Mouse (Mus musculus) stomach, embryonic 14.5 days (tissue): ENCODE data around the gene Lzts2. TPM values are rescaled to one million over a fixed set of nuclear protein-coding genes. Genes with fewer than 3 reads are reported as not detected.

ENCODE experiments used
- ATAC-seq: fragments of 200-750 bp; cut with Nextera tagmentation; 2 replicates; pipeline ENCODE4 v1.8.0; 2017; ENCODE audit warnings: low read depth, moderate TSS enrichment; ENCODE audit not compliant: insufficient number of reproducible peaks, insufficient read depth, low FRiP score
- H3K27ac ChIP-seq: fragments of 300-500 bp; sonication (generic); 2 replicates; pipeline ENCODE4 v1.5.1; 2014; ENCODE audit warnings: mild to moderate bottlenecking, low read length, moderate library complexity, mixed read lengths
- H3K27me3 ChIP-seq: fragments of 300-500 bp; sonication (generic); 2 replicates; pipeline ENCODE4 v1.6.1; 2014; ENCODE audit warnings: low read length, control low read depth, mixed read lengths; ENCODE audit not compliant: control insufficient read depth, insufficient read depth
- H3K36me3 ChIP-seq: fragments of 300-500 bp; sonication (generic); 2 replicates; pipeline ENCODE4 v1.6.1; 2014; ENCODE audit warnings: mild to moderate bottlenecking, control low read depth, low read length, moderate library complexity, mixed read lengths; ENCODE audit not compliant: control insufficient read depth, insufficient read depth
- H3K4me1 ChIP-seq: fragments of 300-500 bp; sonication (generic); 2 replicates; pipeline ENCODE4 v1.6.1; 2014; ENCODE audit warnings: low read length, control low read depth, mixed read lengths; ENCODE audit not compliant: control insufficient read depth, insufficient read depth
- H3K4me2 ChIP-seq: fragments of 300-500 bp; sonication (generic); replicated peaks from 2 replicates; pipeline ENCODE4 v1.6.1; 2014; ENCODE audit warnings: low read depth, low read length, control low read depth
- H3K4me3 ChIP-seq: fragments of 300-500 bp; sonication (generic); 2 replicates; pipeline ENCODE4 v1.5.1; 2014; ENCODE audit warnings: low read depth, low read length, control low read depth
- H3K9ac ChIP-seq: fragments of 300-500 bp; sonication (generic); replicated peaks from 2 replicates; pipeline ENCODE4 v1.6.1; 2014; ENCODE audit warnings: low read depth, mild to moderate bottlenecking, control low read depth, low read length, moderate library complexity, mixed read lengths
- H3K9me3 ChIP-seq: fragments of 300-500 bp; sonication (generic); 2 replicates; pipeline ENCODE4 v1.6.1; 2016; ENCODE audit warnings: low read depth, low read length, control low read depth; ENCODE audit not compliant: control insufficient read depth
- WGBS: fragments of 180-500 bp; shearing (Covaris S2); extraction: QIAGEN DNeasy Blood & Tissue Kit; methylation state at CpG from one replicate; pipeline ENCODE4 v1.1.7; 2014; 5-methylcytosine and 5-hydroxymethylcytosine counted together
- polyA plus RNA-seq: library from polyadenylated mRNA; unstranded; fragments of >200 nt; fragmentation: Nextera tagmentation; extraction: Ambion mirVana; gene quantifications from 2 replicates; pipeline ENCODE4 v1.2.1, GENCODE M21; 2014

The Lzts2 gene
- polyA plus RNA-seq, 1 experiment from 2014 or later, result 52.5 TPM

- peak overlapping the region; percentile 28 for H3K9ac ChIP-seq
- peak overlapping the region; percentile 87 for H3K4me3 ChIP-seq
- peak overlapping the region; percentile 91 for H3K4me2 ChIP-seq
- H3K9me3 ChIP-seq, result no peaks in the 10 kb centered on the region
- peak overlapping the region; percentile 99 for H3K27ac ChIP-seq
- peaks cover 34% of the 10 kb centered on the region for H3K4me1 ChIP-seq
- no peaks in the 10 kb centered on the region for H3K27me3 ChIP-seq
- under 1% methylated on average over 34 of the region's 34 CpGs for WGBS
- H3K36me3 ChIP-seq, result peaks cover 11% of the 10 kb centered on the region
- no peak for ATAC-seq
Measured at GRCm38 (mm10) chr19:45015518-45016281, 1.5 kb downstream of the Lzts2 start.

- H3K4me2 ChIP-seq, result peak overlapping the region; percentile 91
- peak overlapping the region; percentile 99 for H3K27ac ChIP-seq
- peak overlapping the region; percentile 28 for H3K9ac ChIP-seq
- no peaks in the 10 kb centered on the region for H3K9me3 ChIP-seq
- no peaks in the 10 kb centered on the region for H3K27me3 ChIP-seq
- H3K4me3 ChIP-seq, result peak overlapping the region; percentile 87
- H3K36me3 ChIP-seq, result peaks cover 7% of the 10 kb centered on the region; the same call in 1 of the 2 replicates
- peak; percentile 20; the same call in 1 of the 2 replicates for ATAC-seq
- H3K4me1 ChIP-seq, result peaks cover 43% of the 10 kb centered on the region
- WGBS, result under 1% methylated on average over 17 of the region's 18 CpGs
Measured at GRCm38 (mm10) chr19:45016341-45017215, 2.4 kb downstream of the Lzts2 start.

GRCm38 (mm10) chr19:45017216-45017771 lies 3.1 kb downstream of the Lzts2 start:
- Histone ChIP-seq H3K9me3 (no peaks in the 10 kb centered on the region), H3K27me3 (no peaks in the 10 kb centered on the region), H3K4me2 (peak overlapping the region; percentile 91), H3K36me3 (peaks cover 9% of the 10 kb centered on the region; the same call in 1 of the 2 replicates), H3K9ac (peak overlapping the region; percentile 76; the same call in 1 of the 2 replicates), H3K27ac (peak overlapping the region; percentile 99), H3K4me3 (peak overlapping the region; percentile 87), H3K4me1 (peaks cover 47% of the 10 kb centered on the region)
- peak; percentile 47 for ATAC-seq
- 0% methylated on average over 21 of the region's 27 CpGs for WGBS

- Histone ChIP-seq H3K27me3 (no peaks in the 10 kb centered on the region), H3K9ac (peak overlapping the region; percentile 76), H3K4me2 (peak overlapping the region; percentile 91), H3K9me3 (no peaks in the 10 kb centered on the region), H3K4me3 (peak overlapping the region; percentile 87), H3K36me3 (peaks cover 14% of the 10 kb centered on the region; the same call in 1 of the 2 replicates), H3K27ac (peak overlapping the region; percentile 99), H3K4me1 (peaks cover 47% of the 10 kb centered on the region)
- ATAC-seq, result peak; percentile 69
- under 1% methylated on average over 48 of the region's 48 CpGs for WGBS
Measured at GRCm38 (mm10) chr19:45017909-45018308, 3.7 kb downstream of the Lzts2 start.

GRCm38 (mm10) chr19:45018351-45018831 lies 4.2 kb downstream of the Lzts2 start:
- Histone ChIP-seq H3K36me3 (peaks cover 15% of the 10 kb centered on the region; the same call in 1 of the 2 replicates), H3K9ac (peak overlapping the region; percentile 76), H3K27ac (peak overlapping the region; percentile 99), H3K4me2 (peak overlapping the region; percentile 91), H3K9me3 (no peaks in the 10 kb centered on the region), H3K4me1 (peaks cover 47% of the 10 kb centered on the region), H3K27me3 (no peaks in the 10 kb centered on the region), H3K4me3 (peak overlapping the region; percentile 87)
- 0% methylated on average over 13 of the region's 13 CpGs for WGBS
- ATAC-seq, result no peak

GRCm38 (mm10) chr19:45020348-45020747 lies 6.1 kb downstream of the Lzts2 start:
- H3K9me3 ChIP-seq, result no peaks in the 10 kb centered on the region
- peaks cover 28% of the 10 kb centered on the region for H3K36me3 ChIP-seq
- H3K4me3 ChIP-seq, result no peak overlapping the region
- WGBS, result 55% methylated on average over 6 of the region's 6 CpGs
- no peak overlapping the region for H3K27ac ChIP-seq
- H3K9ac ChIP-seq, result no peak overlapping the region
- H3K27me3 ChIP-seq, result no peaks in the 10 kb centered on the region
- H3K4me1 ChIP-seq, result peaks cover 37% of the 10 kb centered on the region
- H3K4me2 ChIP-seq, result peak overlapping the region; percentile 10; the same call in 1 of the 2 replicates
- ATAC-seq, result no peak

- no peak overlapping the region for H3K27ac ChIP-seq
- 90% methylated on average over 15 of the region's 15 CpGs for WGBS
- no peak overlapping the region for H3K4me2 ChIP-seq
- H3K9me3 ChIP-seq, result no peaks in the 10 kb centered on the region
- peaks cover 38% of the 10 kb centered on the region for H3K36me3 ChIP-seq
- no peaks in the 10 kb centered on the region for H3K27me3 ChIP-seq
- no peak overlapping the region for H3K4me3 ChIP-seq
- H3K9ac ChIP-seq, result no peak overlapping the region
- peaks cover 37% of the 10 kb centered on the region for H3K4me1 ChIP-seq
- ATAC-seq, result no peak
Measured at GRCm38 (mm10) chr19:45021362-45021761, 7.1 kb downstream of the Lzts2 start.

- no peaks in the 10 kb centered on the region for H3K9me3 ChIP-seq
- peaks cover 30% of the 10 kb centered on the region for H3K4me1 ChIP-seq
- no peak overlapping the region for H3K27ac ChIP-seq
- H3K9ac ChIP-seq, result no peak overlapping the region
- no peak overlapping the region for H3K4me3 ChIP-seq
- WGBS, result 84% methylated on average over 11 of the region's 11 CpGs
- no peaks in the 10 kb centered on the region for H3K27me3 ChIP-seq
- H3K4me2 ChIP-seq, result no peak overlapping the region
- ATAC-seq, result no peak; the same call in 1 of the 2 replicates
- H3K36me3 ChIP-seq, result peaks cover 56% of the 10 kb centered on the region
Measured at GRCm38 (mm10) chr19:45023993-45024392, 9.8 kb downstream of the Lzts2 start.
